Mouse (Mus musculus) forebrain, embryonic 12.5 days (tissue): ENCODE measurements around the gene Fgfr2. TPM values are rescaled to one million over a fixed set of nuclear protein-coding genes. Genes with fewer than 3 reads are reported as not detected.
A peak's percentile ranks its signal among the peaks of the same experiment; 100 is the strongest.

ENCODE experiments used
- ATAC-seq: fragments of 200-750 bp; cut with Nextera tagmentation; 2 replicates; pipeline ENCODE4 v1.8.0; 2017; ENCODE audit warnings: moderate TSS enrichment; ENCODE audit not compliant: low FRiP score
- H3K27ac ChIP-seq: fragments of 300-500 bp; sonication (generic); 2 replicates; pipeline ENCODE4 v1.5.1; 2016; ENCODE audit warnings: mild to moderate bottlenecking
- H3K27me3 ChIP-seq: fragments of 300-500 bp; sonication (generic); 2 replicates; pipeline ENCODE4 v1.6.1; 2016; ENCODE audit warnings: mild to moderate bottlenecking
- H3K36me3 ChIP-seq: fragments of 300-500 bp; sonication (generic); replicated peaks from 2 replicates; pipeline ENCODE4 v1.6.1; 2016; ENCODE audit warnings: mild to moderate bottlenecking
- H3K4me1 ChIP-seq: fragments of 300-500 bp; sonication (generic); 2 replicates; pipeline ENCODE4 v1.6.1; 2016
- H3K4me2 ChIP-seq: fragments of 300-500 bp; sonication (generic); 2 replicates; pipeline ENCODE4 v1.6.1; 2016; ENCODE audit warnings: mild to moderate bottlenecking, moderate library complexity
- H3K4me3 ChIP-seq: fragments of 300-500 bp; sonication (generic); replicated peaks from 2 replicates; pipeline ENCODE4 v1.5.1; 2016; ENCODE audit warnings: mild to moderate bottlenecking
- H3K9ac ChIP-seq: fragments of 300-500 bp; sonication (generic); 2 replicates; pipeline ENCODE4 v1.6.1; 2016; ENCODE audit warnings: mild to moderate bottlenecking
- H3K9me3 ChIP-seq: fragments of 300-500 bp; sonication (generic); 2 replicates; pipeline ENCODE4 v1.6.1; 2016
- WGBS: fragments of 180-500 bp; shearing (Covaris S2); methylation state at CpG from one replicate; pipeline ENCODE4 v1.1.7; 2016; 5-methylcytosine and 5-hydroxymethylcytosine counted together
- polyA plus RNA-seq: library from polyadenylated mRNA; unstranded; fragments of >200 nt; fragmentation: Nextera tagmentation; extraction: Ambion mirVana; gene quantifications from 2 replicates; pipeline ENCODE4 v1.2.1, GENCODE M21; 2016

Gene Fgfr2
- polyA plus RNA-seq, 1 experiment from 2014 or later, result 89.6 TPM

- 89% methylated on average over 14 of the region's 14 CpGs for WGBS
- H3K4me1 ChIP-seq, result peaks cover 19% of the 10 kb centered on the region
- H3K4me3 ChIP-seq, result no peak overlapping the region
- ATAC-seq, result no peak
- H3K9ac ChIP-seq, result no peak overlapping the region
- no peaks in the 10 kb centered on the region for H3K9me3 ChIP-seq
- H3K36me3 ChIP-seq, result no peaks in the 10 kb centered on the region
- no peaks in the 10 kb centered on the region for H3K27me3 ChIP-seq
- H3K4me2 ChIP-seq, result no peak overlapping the region
- H3K27ac ChIP-seq, result no peak overlapping the region
These were observed 783.9 kb downstream of the Fgfr2 start for GRCm38 (mm10) chr7:132339041-132339839.

GRCm38 (mm10) chr7:132338350-132338749 lies 784.8 kb downstream of the Fgfr2 start:
- WGBS, result 69% methylated on average over 6 of the region's 6 CpGs
- Histone ChIP-seq H3K27ac (no peak overlapping the region), H3K4me2 (no peak overlapping the region), H3K36me3 (no peaks in the 10 kb centered on the region), H3K9me3 (no peaks in the 10 kb centered on the region), H3K4me3 (no peak overlapping the region), H3K27me3 (no peaks in the 10 kb centered on the region), H3K4me1 (peaks cover 19% of the 10 kb centered on the region), H3K9ac (no peak overlapping the region)
- ATAC-seq, result no peak

- 0 out of 2 replicates have a peak overlapping the region, but pooled peaks have one; percentile 31 for H3K27ac ChIP-seq
- ATAC-seq, result no peak
- 76% methylated on average over 11 of the region's 11 CpGs for WGBS
These were observed 785.8 kb downstream of the Fgfr2 start for GRCm38 (mm10) chr7:132337268-132337917.

GRCm38 (mm10) chr7:132336781-132337180 lies 786.4 kb downstream of the Fgfr2 start:
- no peak for ATAC-seq
- Histone ChIP-seq H3K4me2 (no peak overlapping the region), H3K27ac (0 out of 2 replicates have a peak overlapping the region, but pooled peaks have one; percentile 31), H3K9ac (no peak overlapping the region), H3K4me3 (no peak overlapping the region), H3K27me3 (no peaks in the 10 kb centered on the region), H3K36me3 (no peaks in the 10 kb centered on the region), H3K9me3 (no peaks in the 10 kb centered on the region), H3K4me1 (peaks cover 27% of the 10 kb centered on the region)
- WGBS, result 67% methylated on average over 3 of the region's 3 CpGs

More at GRCm38 (mm10) chr7:132337268-132337917, 785.8 kb downstream of the Fgfr2 start:
- no peak overlapping the region for H3K4me2 ChIP-seq
- H3K27me3 ChIP-seq, result no peaks in the 10 kb centered on the region
- H3K36me3 ChIP-seq, result no peaks in the 10 kb centered on the region
- H3K9ac ChIP-seq, result no peak overlapping the region
- H3K4me3 ChIP-seq, result no peak overlapping the region
- H3K4me1 ChIP-seq, result peaks cover 21% of the 10 kb centered on the region
- no peaks in the 10 kb centered on the region for H3K9me3 ChIP-seq

- Histone ChIP-seq H3K27ac (no peak overlapping the region), H3K36me3 (no peaks in the 10 kb centered on the region), H3K4me3 (no peak overlapping the region), H3K4me1 (peaks cover 27% of the 10 kb centered on the region), H3K4me2 (no peak overlapping the region), H3K27me3 (no peaks in the 10 kb centered on the region), H3K9ac (no peak overlapping the region), H3K9me3 (no peaks in the 10 kb centered on the region)
- 94% methylated on average over 4 of the region's 4 CpGs for WGBS
- no peak for ATAC-seq
These were observed 787.8 kb downstream of the Fgfr2 start for GRCm38 (mm10) chr7:132335367-132335766.

- Histone ChIP-seq H3K4me1 (peaks cover 27% of the 10 kb centered on the region), H3K9ac (no peak overlapping the region), H3K27me3 (no peaks in the 10 kb centered on the region), H3K9me3 (no peaks in the 10 kb centered on the region), H3K4me3 (no peak overlapping the region), H3K4me2 (no peak overlapping the region), H3K36me3 (no peaks in the 10 kb centered on the region), H3K27ac (no peak overlapping the region)
- no peak for ATAC-seq
- 89% methylated on average over 1 of the region's 1 CpGs for WGBS
These were observed 790.1 kb downstream of the Fgfr2 start for GRCm38 (mm10) chr7:132333078-132333477.

GRCm38 (mm10) chr7:132332176-132332575 lies 791.0 kb downstream of the Fgfr2 start:
- Histone ChIP-seq H3K9me3 (no peaks in the 10 kb centered on the region), H3K27ac (no peak overlapping the region), H3K4me1 (peaks cover 20% of the 10 kb centered on the region), H3K4me2 (no peak overlapping the region), H3K4me3 (no peak overlapping the region), H3K36me3 (no peaks in the 10 kb centered on the region), H3K27me3 (no peaks in the 10 kb centered on the region), H3K9ac (no peak overlapping the region)
- no peak for ATAC-seq
- WGBS, result 50% methylated on average over 11 of the region's 11 CpGs

- no peak overlapping the region for H3K9ac ChIP-seq
- no peak overlapping the region for H3K4me3 ChIP-seq
- H3K9me3 ChIP-seq, result no peaks in the 10 kb centered on the region
- no peaks in the 10 kb centered on the region for H3K27me3 ChIP-seq
- 88% methylated on average over 1 of the region's 1 CpGs for WGBS
- peaks cover 8% of the 10 kb centered on the region for H3K4me1 ChIP-seq
- H3K27ac ChIP-seq, result no peak overlapping the region
- no peaks in the 10 kb centered on the region for H3K36me3 ChIP-seq
- no peak overlapping the region for H3K4me2 ChIP-seq
- ATAC-seq, result no peak
These were observed 793.0 kb downstream of the Fgfr2 start for GRCm38 (mm10) chr7:132330179-132330578.

- no peak overlapping the region for H3K27ac ChIP-seq
- WGBS, result 91% methylated on average over 1 of the region's 1 CpGs
- no peaks in the 10 kb centered on the region for H3K27me3 ChIP-seq
- H3K4me2 ChIP-seq, result no peak overlapping the region
- no peak overlapping the region for H3K9ac ChIP-seq
- ATAC-seq, result no peak
- H3K9me3 ChIP-seq, result no peaks in the 10 kb centered on the region
- no peaks in the 10 kb centered on the region for H3K36me3 ChIP-seq
- peaks cover 8% of the 10 kb centered on the region for H3K4me1 ChIP-seq
- no peak overlapping the region for H3K4me3 ChIP-seq
These were observed 794.5 kb downstream of the Fgfr2 start for GRCm38 (mm10) chr7:132328648-132329047.

GRCm38 (mm10) chr7:132325549-132326331 lies 797.4 kb downstream of the Fgfr2 start:
- Histone ChIP-seq H3K27ac (no peak overlapping the region), H3K36me3 (no peaks in the 10 kb centered on the region), H3K9me3 (no peaks in the 10 kb centered on the region), H3K4me3 (no peak overlapping the region), H3K27me3 (0 out of 2 replicates have a peak, but pooled peaks cover 5% of the 10 kb centered on the region), H3K4me2 (no peak overlapping the region), H3K9ac (no peak overlapping the region), H3K4me1 (no peaks in the 10 kb centered on the region)
- 83% methylated on average over 5 of the region's 5 CpGs for WGBS
- no peak for ATAC-seq

GRCm38 (mm10) chr7:132323430-132323829 lies 799.7 kb downstream of the Fgfr2 start:
- Histone ChIP-seq H3K4me1 (no peaks in the 10 kb centered on the region), H3K36me3 (no peaks in the 10 kb centered on the region), H3K4me2 (no peak overlapping the region), H3K27ac (no peak overlapping the region), H3K9me3 (no peaks in the 10 kb centered on the region), H3K9ac (no peak overlapping the region), H3K27me3 (0 out of 2 replicates have a peak, but pooled peaks cover 10% of the 10 kb centered on the region), H3K4me3 (no peak overlapping the region)
- ATAC-seq, result no peak
- WGBS, result 87% methylated on average over 5 of the region's 5 CpGs

GRCm38 (mm10) chr7:132321392-132321958 lies 801.7 kb downstream of the Fgfr2 start:
- no peaks in the 10 kb centered on the region for H3K9me3 ChIP-seq
- no peaks in the 10 kb centered on the region for H3K36me3 ChIP-seq
- H3K4me2 ChIP-seq, result no peak overlapping the region
- 80% methylated on average over 2 of the region's 2 CpGs for WGBS
- H3K9ac ChIP-seq, result no peak overlapping the region
- no peak overlapping the region for H3K27ac ChIP-seq
- peaks cover 10% of the 10 kb centered on the region; the same call in 1 of the 2 replicates for H3K27me3 ChIP-seq
- H3K4me3 ChIP-seq, result no peak overlapping the region
- H3K4me1 ChIP-seq, result peaks cover 8% of the 10 kb centered on the region
- ATAC-seq, result no peak
